Mouse (Mus musculus): Measurements from ENCODE around the gene Gm8267.
"Not testable (repeated sequence)": the region's sequence is repeated elsewhere in the genome, so short reads cannot be mapped to it uniquely, and the experiment has no call there.

The Gm8267 gene

DNA sequence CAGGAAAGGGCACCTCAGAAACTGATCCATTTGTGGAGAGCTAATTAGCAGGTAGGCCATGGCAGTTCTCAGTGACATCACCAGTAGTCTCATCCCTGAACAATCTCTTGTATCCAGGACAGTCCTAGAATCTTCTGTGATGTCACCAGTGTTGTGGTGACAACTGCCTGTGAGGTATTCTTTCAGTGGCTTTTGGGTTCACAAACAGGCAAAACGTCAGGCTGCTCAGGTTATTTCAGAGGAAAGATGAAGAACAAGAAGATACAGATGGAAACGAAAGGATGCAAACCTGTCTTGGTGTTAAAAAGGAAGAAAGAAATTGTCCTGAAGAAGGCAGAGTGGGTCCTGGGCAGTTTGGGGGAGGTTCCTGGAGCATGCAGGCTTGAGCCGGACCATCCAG, at the start of gene Gm8267:
TSS of gene Gm8267 (minus strand) at position 101 of the 400 bp plus-strand sequence.
- no peak for DNase-seq (ENCODE audit: low read depth, low spot score)

DNA sequence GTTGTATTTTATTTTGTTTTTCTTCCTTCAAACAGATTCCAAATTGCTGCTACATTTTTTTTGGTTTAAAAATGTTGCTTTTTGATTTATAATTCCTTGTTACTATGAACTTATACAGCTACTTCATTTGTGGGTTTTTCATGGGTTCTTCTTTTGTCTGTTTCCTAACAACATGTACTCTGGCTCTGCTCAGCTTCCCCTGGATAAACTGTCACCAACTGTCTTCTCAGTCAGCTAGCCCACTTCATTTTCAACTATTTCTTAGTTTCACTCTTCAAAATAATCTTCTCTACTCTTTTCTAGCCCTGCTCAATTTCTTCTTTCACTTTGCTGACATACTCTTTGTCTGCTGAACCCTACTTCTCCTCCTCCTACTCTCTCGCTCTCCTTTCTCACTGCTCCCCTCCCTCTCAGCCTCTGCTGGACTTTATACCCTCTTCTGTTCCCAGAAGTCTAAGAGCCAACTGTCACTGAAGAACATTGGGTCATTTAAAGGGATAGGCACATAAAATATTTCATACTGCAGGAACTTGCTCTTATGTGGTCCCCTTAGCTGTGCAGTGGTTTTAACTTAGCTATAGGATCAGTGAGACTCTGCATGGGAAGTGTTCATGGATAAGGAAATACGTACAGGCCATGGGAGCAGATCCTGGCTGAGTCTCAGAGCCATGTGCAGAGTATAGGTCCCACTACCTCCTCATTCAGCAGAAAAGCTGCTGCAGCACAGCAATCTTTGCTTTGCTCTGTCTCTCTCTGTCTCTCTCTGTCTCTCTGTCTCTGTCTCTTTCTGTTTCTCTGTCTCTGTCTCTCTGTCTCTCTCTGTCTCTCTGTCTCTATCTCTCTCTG, 39.6 kb upstream of the Gm8267 start:
- not testable (repeated sequence) for DNase-seq (ENCODE audit: low read depth, low spot score)

DNA sequence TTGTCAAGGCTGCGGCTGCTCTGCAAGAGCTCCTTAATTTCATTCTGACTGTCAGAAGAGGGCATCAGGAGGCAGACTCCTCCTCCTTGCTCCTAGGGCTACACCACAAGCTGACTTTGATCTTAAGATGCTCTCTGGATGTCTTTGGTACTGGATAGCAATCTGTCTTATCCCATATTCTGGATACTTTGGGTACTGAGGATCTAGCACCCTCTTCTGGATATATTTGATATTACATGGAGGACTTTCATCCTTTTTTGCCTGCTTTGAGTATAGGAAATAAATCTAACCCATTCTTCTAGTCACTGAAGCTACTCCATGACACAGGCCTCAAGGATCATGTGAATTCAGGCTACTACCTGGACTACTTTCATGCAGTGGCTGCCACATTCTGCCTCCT, 7.4 kb downstream of the Gm8267 start:
- not testable (repeated sequence) for DNase-seq (ENCODE audit: low read depth, low spot score)

DNA sequence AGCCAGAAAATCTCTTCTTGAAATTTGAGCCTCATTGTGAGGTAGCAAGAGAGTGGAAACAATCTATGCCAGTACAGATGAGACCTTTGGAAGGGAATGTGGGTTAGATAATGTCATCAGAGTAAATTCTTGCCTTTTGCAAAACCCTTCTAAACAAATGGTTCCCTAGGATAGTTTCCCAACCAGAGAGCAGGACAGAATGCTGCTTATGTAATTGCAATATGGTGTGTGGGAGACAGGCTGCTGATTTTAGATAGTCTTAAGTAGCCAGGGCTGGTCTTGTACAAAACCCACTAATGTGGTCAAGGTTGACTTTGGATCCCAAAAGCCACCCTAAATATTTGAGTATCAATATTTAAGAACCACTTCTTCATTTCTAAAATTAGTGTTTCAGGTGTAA, 19.4 kb downstream of the Gm8267 start:
- DNase-seq (ENCODE audit: low read depth, low spot score), result not testable (repeated sequence)

DNA sequence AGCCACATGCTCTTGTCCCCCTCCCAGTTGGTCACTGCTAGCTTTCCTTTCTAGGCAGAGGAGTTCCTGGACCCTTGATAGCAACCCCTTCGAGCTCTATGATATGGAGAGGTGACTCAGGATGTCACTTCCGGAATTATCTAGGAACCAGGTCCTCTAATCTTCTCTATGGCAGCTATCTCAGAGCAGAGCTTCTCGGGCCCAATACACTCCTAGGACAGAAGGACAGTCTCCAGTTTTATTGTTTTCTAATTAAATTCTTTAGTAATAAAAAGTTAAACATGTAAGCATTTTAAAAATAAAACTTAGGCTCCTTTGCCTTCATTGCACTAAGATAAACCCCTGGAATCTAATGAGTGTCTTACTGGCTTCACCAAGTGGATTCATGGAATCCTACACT, 43.8 kb downstream of the Gm8267 start, which contains the start of gene Gm8257:
TSS of gene Gm8257 (minus strand) at position 101 of the 400 bp plus-strand sequence.
- not testable (repeated sequence) for DNase-seq (ENCODE audit: low read depth, low spot score)

All from retina, postnatal 7 days (tissue).